Mouse (Mus musculus) embryo, embryonic 9.5 days (tissue): ENCODE results near the gene Mpped1.

ENCODE experiments used
- DNase-seq: peaks from one replicate; pipeline ENCODE4 v3.0.0-alpha.2; 2017; ENCODE audit errors: extremely low spot score

Mpped1 gene

GRCm38 (mm10) chr15:83884291-83884690 is 105.0 kb downstream of the Mpped1 start:
- DNase-seq, result no peak

GRCm38 (mm10) chr15:83892871-83893270 is 113.6 kb downstream of the Mpped1 start:
- no peak for DNase-seq

- DNase-seq, result no peak
Observed at GRCm38 (mm10) chr15:83894261-83894660, 115.0 kb downstream of the Mpped1 start.

GRCm38 (mm10) chr15:83896011-83896410 is 116.7 kb downstream of the Mpped1 start:
- no peak for DNase-seq

- no peak for DNase-seq
Observed at GRCm38 (mm10) chr15:83897286-83897685, 118.0 kb downstream of the Mpped1 start.

- DNase-seq, result no peak
Observed at GRCm38 (mm10) chr15:83906472-83906871, 127.2 kb downstream of the Mpped1 start.
